Mouse (Mus musculus) myocyte (in vitro differentiated cells): ENCODE results near the gene Abcc12.

Experiments
- E2F4 ChIP-seq: IDR thresholded peaks from one replicate; pipeline ENCODE4 v1.6.1; 2011; ENCODE audit warnings: mild to moderate bottlenecking, control low read depth, moderate library complexity; ENCODE audit not compliant: insufficient read depth
- MYOD1 ChIP-seq, 3 experiments: IDR thresholded peaks; one replicate each; pipeline ENCODE4 v1.6.1; 2011; ENCODE audit warnings: control low read depth in 2 of 3, low read depth in 2 of 3, mild to moderate bottlenecking in 2 of 3, moderate library complexity in 1 of 3; ENCODE audit not compliant: insufficient read length in 2 of 3, control insufficient read depth in 1 of 3
- POLR2A ChIP-seq: IDR thresholded peaks from one replicate; pipeline ENCODE4 v1.6.1; 2011; ENCODE audit warnings: low read depth, mild to moderate bottlenecking, control low read depth, moderate library complexity; ENCODE audit not compliant: insufficient read length
- TCF3 ChIP-seq: IDR thresholded peaks from one replicate; pipeline ENCODE4 v1.6.1; 2011; ENCODE audit warnings: low read depth, control low read depth; ENCODE audit not compliant: insufficient read length
- USF1 ChIP-seq: IDR thresholded peaks from one replicate; pipeline ENCODE4 v1.6.1; 2011; ENCODE audit warnings: low read depth, mild to moderate bottlenecking, control low read depth, moderate library complexity

DNA sequence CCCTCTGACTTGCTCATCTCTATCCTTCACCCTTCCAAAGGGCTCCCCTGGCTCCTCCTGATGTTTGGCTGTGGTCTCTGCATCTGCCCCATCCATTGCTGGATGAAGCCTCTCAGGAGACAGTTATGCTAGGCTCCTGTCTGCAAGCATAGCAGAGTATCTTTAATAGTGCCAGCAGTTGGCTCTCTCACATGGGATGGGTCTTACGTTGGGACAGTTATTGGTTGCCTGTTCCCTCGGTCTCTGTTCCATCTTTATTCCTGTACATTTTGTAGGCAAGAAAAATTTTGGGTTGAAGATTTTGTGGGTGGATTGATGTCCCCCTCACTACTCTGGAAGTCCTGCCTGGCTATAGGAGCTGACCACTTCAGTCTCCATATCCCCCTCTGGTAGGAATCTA, 117.3 kb downstream of the Abcc12 start:
- TF ChIP-seq POLR2A (no peak), MYOD1 (IDR thresholded peaks at IDR 0.05; ENCODE audit: control insufficient read depth in 1 of 3, insufficient read length in 2 of 3, low read depth in 2 of 3) (no peak), E2F4 (no peak), TCF3 (no peak), USF1 (no peak)
